Mouse (Mus musculus): Measurements from ENCODE around the gene Gm12216. TPM values are rescaled to one million over a fixed set of nuclear protein-coding genes. Genes with fewer than 3 reads are reported as not detected.
"Not testable (repeated sequence)": the region's sequence is repeated elsewhere in the genome, so short reads cannot be mapped to it uniquely, and the experiment has no call there.

The Gm12216 gene
- polyA plus RNA-seq, 1 experiment from 2014 or later, result 1.9 TPM

- DNase-seq (ENCODE audit: low spot score) (no peak), ATAC-seq (ENCODE audit: low FRiP score, low TSS enrichment) (no peak)
- H3K9ac ChIP-seq (ENCODE audit: low read length), result no peak overlapping the region
- H3K36me3 ChIP-seq (ENCODE audit: control insufficient read depth, insufficient read depth, low read length), result no peaks in the 10 kb centered on the region
- no peak overlapping the region for H3K4me2 ChIP-seq (replicated peaks; ENCODE audit: low read depth)
- WGBS, result 93% methylated on average over 2 of the region's 2 CpGs
- TF ChIP-seq EP300 (optimal IDR thresholded peaks at IDR 0.05), result no peak
- no peak for TF ChIP-seq CTCF (IDR thresholded peaks at IDR 0.05; ENCODE audit: low read depth)
- H3K4me1 ChIP-seq (replicated peaks; ENCODE audit: control insufficient read depth, insufficient read depth), result no peaks in the 10 kb centered on the region
- no peaks in the 10 kb centered on the region for H3K27me3 ChIP-seq (ENCODE audit: control insufficient read depth, insufficient read depth, low read length)
- H3K4me3 ChIP-seq (ENCODE audit: low read depth, low read length), result no peak overlapping the region
- no peaks in the 10 kb centered on the region for H3K9me3 ChIP-seq (ENCODE audit: control insufficient read depth, low read length)
- no peak overlapping the region for H3K27ac ChIP-seq (replicated peaks)
These were observed 24.2 kb upstream of the Gm12216 start for GRCm38 (mm10) chr11:53883287-53883686.

GRCm38 (mm10) chr11:53878096-53878495 lies 19.0 kb upstream of the Gm12216 start:
- not testable (repeated sequence) for H3K9me3 ChIP-seq (ENCODE audit: control insufficient read depth, low read length); H3K36me3 ChIP-seq (ENCODE audit: control insufficient read depth, insufficient read depth, low read length); H3K4me3 ChIP-seq (ENCODE audit: low read depth, low read length); H3K27ac ChIP-seq (replicated peaks); DNase-seq (ENCODE audit: low spot score); H3K4me1 ChIP-seq (replicated peaks; ENCODE audit: control insufficient read depth, insufficient read depth); ATAC-seq (ENCODE audit: low FRiP score, low TSS enrichment); H3K4me2 ChIP-seq (replicated peaks; ENCODE audit: low read depth); H3K9ac ChIP-seq (ENCODE audit: low read length); H3K27me3 ChIP-seq (ENCODE audit: control insufficient read depth, insufficient read depth, low read length)
- peak; percentile 14; the same call in 1 of the 2 replicates for TF ChIP-seq CTCF (IDR thresholded peaks at IDR 0.05; ENCODE audit: low read depth)
- WGBS, result 83% methylated on average over 5 of the region's 5 CpGs

GRCm38 (mm10) chr11:53876488-53876887 lies 17.4 kb upstream of the Gm12216 start:
- no peak overlapping the region for H3K4me3 ChIP-seq (ENCODE audit: low read depth, low read length)
- H3K4me1 ChIP-seq (replicated peaks; ENCODE audit: control insufficient read depth, insufficient read depth), result no peaks in the 10 kb centered on the region
- no peak for DNase-seq (ENCODE audit: low spot score)
- no peaks in the 10 kb centered on the region for H3K27me3 ChIP-seq (ENCODE audit: control insufficient read depth, insufficient read depth, low read length)
- H3K27ac ChIP-seq (replicated peaks), result no peak overlapping the region
- no peaks in the 10 kb centered on the region for H3K9me3 ChIP-seq (ENCODE audit: control insufficient read depth, low read length)
- no peak for ATAC-seq (ENCODE audit: low FRiP score, low TSS enrichment)
- H3K36me3 ChIP-seq (ENCODE audit: control insufficient read depth, insufficient read depth, low read length), result 0 out of 2 replicates have a peak, but pooled peaks cover 2% of the 10 kb centered on the region
- H3K4me2 ChIP-seq (replicated peaks; ENCODE audit: low read depth), result no peak overlapping the region
- WGBS, result 81% methylated on average over 4 of the region's 4 CpGs
- TF ChIP-seq EP300 (optimal IDR thresholded peaks at IDR 0.05) (no peak), CTCF (IDR thresholded peaks at IDR 0.05; ENCODE audit: low read depth) (no peak)
- H3K9ac ChIP-seq (ENCODE audit: low read length), result no peak overlapping the region

- Histone ChIP-seq H3K36me3 (ENCODE audit: control insufficient read depth, insufficient read depth, low read length) (0 out of 2 replicates have a peak, but pooled peaks cover 2% of the 10 kb centered on the region), H3K27ac (replicated peaks) (no peak overlapping the region), H3K9ac (ENCODE audit: low read length) (no peak overlapping the region), H3K27me3 (ENCODE audit: control insufficient read depth, insufficient read depth, low read length) (no peaks in the 10 kb centered on the region), H3K4me1 (replicated peaks; ENCODE audit: control insufficient read depth, insufficient read depth) (no peaks in the 10 kb centered on the region), H3K4me2 (replicated peaks; ENCODE audit: low read depth) (no peak overlapping the region), H3K4me3 (ENCODE audit: low read depth, low read length) (no peak overlapping the region), H3K9me3 (ENCODE audit: control insufficient read depth, low read length) (no peaks in the 10 kb centered on the region)
- 72% methylated on average over 4 of the region's 4 CpGs for WGBS
- TF ChIP-seq CTCF (IDR thresholded peaks at IDR 0.05; ENCODE audit: low read depth), result peak; percentile 64
- no peak for TF ChIP-seq EP300 (optimal IDR thresholded peaks at IDR 0.05)
- DNase-seq (ENCODE audit: low spot score) (peak; percentile 31), ATAC-seq (ENCODE audit: low FRiP score, low TSS enrichment) (0 out of 2 replicates have a peak, but pooled peaks have one; percentile 61)
These were observed 15.7 kb upstream of the Gm12216 start for GRCm38 (mm10) chr11:53874706-53875105.

- TF ChIP-seq CTCF (IDR thresholded peaks at IDR 0.05; ENCODE audit: low read depth), result peak; percentile 24; the same call in 1 of the 2 replicates
- H3K4me3 ChIP-seq (ENCODE audit: low read depth, low read length); H3K9ac ChIP-seq (ENCODE audit: low read length); H3K9me3 ChIP-seq (ENCODE audit: control insufficient read depth, low read length); H3K27ac ChIP-seq (replicated peaks); H3K4me2 ChIP-seq (replicated peaks; ENCODE audit: low read depth); H3K4me1 ChIP-seq (replicated peaks; ENCODE audit: control insufficient read depth, insufficient read depth); H3K36me3 ChIP-seq (ENCODE audit: control insufficient read depth, insufficient read depth, low read length); H3K27me3 ChIP-seq (ENCODE audit: control insufficient read depth, insufficient read depth, low read length); DNase-seq (ENCODE audit: low spot score): not testable (repeated sequence)
- WGBS, result 74% methylated on average over 5 of the region's 5 CpGs
- ATAC-seq (ENCODE audit: low FRiP score, low TSS enrichment), result 0 out of 2 replicates have a peak, but pooled peaks have one; percentile 32
These were observed 15.1 kb upstream of the Gm12216 start for GRCm38 (mm10) chr11:53873909-53874704.
